Mouse (Mus musculus) spleen, adult 2 months (tissue): ENCODE measurements around the gene Iqch. TPM values are rescaled to one million over a fixed set of nuclear protein-coding genes. Genes with fewer than 3 reads are reported as not detected.

ENCODE experiments used
- DNase-seq, 2 experiments: peaks; one replicate each; pipeline versions ENCODE4 v3.0.0 to v3.0.0-alpha.2; 2012 to 2021; ENCODE audit warnings: low spot score in 2 of 2, low read depth in 1 of 2
- H3K27ac ChIP-seq: fragments of 200-500 bp; 2 replicates; pipeline ENCODE4 v1.5.1; 2012; ENCODE audit warnings: low read length, inconsistent platforms; ENCODE audit not compliant: insufficient read depth
- H3K27me3 ChIP-seq: fragments of 200-500 bp; 2 replicates; pipeline ENCODE4 v1.6.1; 2012; ENCODE audit warnings: mild to moderate bottlenecking, moderate library complexity, low read length, inconsistent platforms; ENCODE audit not compliant: control insufficient read depth, insufficient read depth
- H3K36me3 ChIP-seq: fragments of 200-500 bp; 2 replicates; pipeline ENCODE4 v1.6.1; 2012; ENCODE audit warnings: mild to moderate bottlenecking, low read length, inconsistent platforms; ENCODE audit not compliant: control insufficient read depth, insufficient read depth
- H3K4me1 ChIP-seq: fragments of 200-500 bp; 2 replicates; pipeline ENCODE4 v1.6.1; 2011; ENCODE audit warnings: inconsistent platforms; ENCODE audit not compliant: control insufficient read depth, insufficient read depth, insufficient read length
- H3K4me3 ChIP-seq: fragments of 200-500 bp; 2 replicates; pipeline ENCODE4 v1.5.1; 2011; ENCODE audit warnings: mild to moderate bottlenecking, inconsistent platforms; ENCODE audit not compliant: insufficient read depth, insufficient read length; ENCODE audit errors: extremely low read depth
- CTCF ChIP-seq: fragments of 200-500 bp; IDR thresholded peaks from 2 replicates; pipeline ENCODE4 v1.5.1; 2011; ENCODE audit warnings: mild to moderate bottlenecking, inconsistent platforms; ENCODE audit not compliant: insufficient read depth, insufficient read length, insufficient replicate concordance; ENCODE audit errors: extremely low read depth
- POLR2A ChIP-seq: fragments of 200-500 bp; IDR thresholded peaks from 2 replicates; pipeline ENCODE4 v1.6.1; 2011; ENCODE audit warnings: low read depth, low read length, inconsistent platforms
- WGBS: fragments of 180-500 bp; shearing (Covaris S2); methylation state at CpG from one replicate; pipeline ENCODE4 v1.1.7; 2018; 5-methylcytosine and 5-hydroxymethylcytosine counted together
- polyA plus RNA-seq: library from polyadenylated mRNA; depleted of rRNA; stranded (reverse); fragments of >200 nt; gene quantifications from 2 replicates; pipeline ENCODE4 v1.2.3, GENCODE M21; 2012

The Iqch gene
- polyA plus RNA-seq, 1 experiment = not detected

DNA sequence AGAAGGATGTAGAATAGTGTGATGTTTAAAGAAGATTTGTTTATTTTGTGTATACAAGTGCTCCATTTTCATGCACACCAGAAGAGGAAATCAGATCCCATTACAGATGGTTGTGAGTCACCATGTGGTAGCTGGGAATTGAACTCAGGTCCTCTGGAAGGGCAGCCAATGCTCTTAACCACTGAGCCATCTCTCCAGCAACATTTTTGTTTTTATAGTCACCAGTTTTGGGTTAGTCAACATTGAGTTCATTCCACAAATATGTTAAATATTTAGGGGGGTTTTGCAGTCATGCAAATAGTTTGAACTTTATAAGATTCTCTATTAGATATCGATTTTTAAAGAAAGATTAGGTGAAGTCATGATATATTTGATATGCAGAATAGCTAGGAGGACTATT lies 202.1 kb downstream of the Iqch start:
- WGBS = 79% methylated on average over 1 of the region's 1 CpGs

GRCm38 (mm10) chr9:63399463-63399815 lies 202.9 kb downstream of the Iqch start:
- Histone ChIP-seq H3K27me3 (no peaks in the 10 kb centered on the region), H3K4me1 (peaks cover 6% of the 10 kb centered on the region), H3K27ac (peak overlapping the region; percentile 77), H3K4me3 (peak overlapping the region; percentile 70), H3K36me3 (no peaks in the 10 kb centered on the region)
- TF ChIP-seq CTCF (no peak), POLR2A (no peak; the same call in 1 of the 2 replicates)
- 9% methylated on average over 8 of the region's 8 CpGs for WGBS
- no peak for DNase-seq

More for the DNA sequence above, 202.1 kb downstream of the Iqch start:
- Histone ChIP-seq H3K4me3 (no peak overlapping the region), H3K4me1 (peaks cover 6% of the 10 kb centered on the region), H3K27me3 (no peaks in the 10 kb centered on the region), H3K36me3 (no peaks in the 10 kb centered on the region), H3K27ac (no peak overlapping the region)
- TF ChIP-seq CTCF (no peak), POLR2A (no peak)
- DNase-seq = no peak

GRCm38 (mm10) chr9:63398611-63399462 lies 203.5 kb downstream of the Iqch start, which contains the start of gene 2300009A05Rik:
Gene 2300009A05Rik, minus strand, starts transcription at chr9:63399246.
- H3K27ac ChIP-seq = peak within 1 kb of the TSS; percentile 84
- WGBS = under 1% methylated on average over 74 of the region's 74 CpGs
- H3K36me3 ChIP-seq = no peaks in the 10 kb centered on the region
- H3K4me1 ChIP-seq = peaks cover 6% of the 10 kb centered on the region
- TF ChIP-seq POLR2A (peak; percentile 44), CTCF (no peak)
- DNase-seq = peak; percentile 82 to 97
- H3K27me3 ChIP-seq = no peaks in the 10 kb centered on the region
- H3K4me3 ChIP-seq = peak within 1 kb of the TSS; percentile 70

- Histone ChIP-seq H3K4me1 (peaks cover 6% of the 10 kb centered on the region), H3K36me3 (no peaks in the 10 kb centered on the region), H3K27ac (no peak overlapping the region), H3K4me3 (no peak overlapping the region), H3K27me3 (no peaks in the 10 kb centered on the region)
- TF ChIP-seq POLR2A = no peak
- TF ChIP-seq CTCF = no peak
- WGBS = 91% methylated on average over 7 of the region's 7 CpGs
- DNase-seq = no peak
Observed at GRCm38 (mm10) chr9:63395612-63396011, 206.7 kb downstream of the Iqch start.

GRCm38 (mm10) chr9:63391307-63391706 lies 211.0 kb downstream of the Iqch start:
- H3K4me3 ChIP-seq = no peak overlapping the region
- no peaks in the 10 kb centered on the region for H3K27me3 ChIP-seq
- no peaks in the 10 kb centered on the region for H3K4me1 ChIP-seq
- H3K27ac ChIP-seq = no peak overlapping the region
- no peak for DNase-seq
- no peak for TF ChIP-seq CTCF
- TF ChIP-seq POLR2A = no peak
- 77% methylated on average over 2 of the region's 2 CpGs for WGBS
- H3K36me3 ChIP-seq = no peaks in the 10 kb centered on the region

GRCm38 (mm10) chr9:63382761-63383160 lies 219.5 kb downstream of the Iqch start:
- Histone ChIP-seq H3K36me3 (no peaks in the 10 kb centered on the region), H3K4me1 (no peaks in the 10 kb centered on the region; the same call in 1 of the 2 replicates), H3K27me3 (no peaks in the 10 kb centered on the region), H3K27ac (no peak overlapping the region), H3K4me3 (no peak overlapping the region)
- WGBS = 68% methylated on average over 4 of the region's 4 CpGs
- TF ChIP-seq CTCF (no peak), POLR2A (no peak)
- no peak for DNase-seq

- 90% methylated on average over 3 of the region's 3 CpGs for WGBS
- Histone ChIP-seq H3K27me3 (no peaks in the 10 kb centered on the region), H3K4me3 (no peak overlapping the region), H3K4me1 (peaks cover 2% of the 10 kb centered on the region), H3K36me3 (no peaks in the 10 kb centered on the region), H3K27ac (no peak overlapping the region)
- no peak for DNase-seq
- TF ChIP-seq CTCF (no peak), POLR2A (no peak)
Observed at GRCm38 (mm10) chr9:63380326-63380725, 222.0 kb downstream of the Iqch start.
